Mouse (Mus musculus) G1E (cell line): ENCODE results near the gene Nfe2l2.

Source experiments
- CTCF ChIP-seq: IDR thresholded peaks from 2 replicates; pipeline ENCODE4 v1.5.1; 2012; ENCODE audit warnings: low read depth, low read length, inconsistent platforms, mixed read lengths
- POLR2AphosphoS5 ChIP-seq: IDR thresholded peaks from 2 replicates; pipeline ENCODE4 v1.6.1; 2012; ENCODE audit warnings: low read depth, low read length, inconsistent platforms; ENCODE audit not compliant: insufficient replicate concordance

DNA sequence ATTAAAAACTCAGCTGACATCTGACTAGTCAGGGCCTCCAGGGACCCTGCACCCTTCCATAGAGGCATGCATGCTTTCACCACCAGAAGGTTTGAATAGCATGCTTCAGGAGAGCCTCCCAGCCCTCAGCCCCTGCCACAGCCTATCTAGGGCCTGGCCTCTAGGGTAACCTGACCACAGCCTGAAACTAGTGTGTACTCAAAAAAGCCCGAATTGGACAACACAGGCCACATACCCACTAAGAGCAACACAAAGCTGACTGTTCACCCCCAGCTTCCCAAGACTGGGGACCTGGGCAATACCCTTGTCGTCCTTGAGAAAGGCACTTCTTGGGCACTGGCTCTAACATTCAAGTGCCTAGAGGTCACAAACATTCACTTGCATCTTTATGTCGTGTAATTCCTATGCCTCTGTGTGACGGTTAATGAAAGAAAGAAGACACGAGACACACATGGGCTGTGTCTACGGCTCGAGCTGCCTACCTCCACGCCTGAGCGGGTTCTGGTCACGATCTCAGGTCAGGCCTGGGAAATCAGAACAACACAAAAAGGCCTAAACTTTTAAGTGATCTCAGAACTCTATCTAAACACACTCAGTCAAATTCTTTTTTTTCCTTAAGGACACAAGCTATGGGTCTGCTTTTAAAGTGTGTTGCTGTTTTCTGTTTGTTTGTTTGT lies 14.8 kb downstream of the Nfe2l2 start:
- no peak for TF ChIP-seq CTCF
- no peak for TF ChIP-seq POLR2AphosphoS5
